Mouse (Mus musculus) regulatory T cell (primary cell): ENCODE data around the gene Ifi27l2b.
"Not testable (repeated sequence)": the region's sequence is repeated elsewhere in the genome, so short reads cannot be mapped to it uniquely, and the experiment has no call there.

Experiments used
- in situ Hi-C: fragments of 300-600 bp; cut with MboI, MseI; formaldehyde crosslinking; loops from one replicate; pipeline ENCODE4 v1.15.1; 2025; ENCODE audit warnings: high pct_unique_total_duplicates

The Ifi27l2b gene

GRCm38 (mm10) chr12:103457140-103457539 lies at the start of gene Ifi27l2b:
Gene Ifi27l2b (minus strand): TSS chr12:103457223.
- in situ Hi-C loops: no loop called here

DNA sequence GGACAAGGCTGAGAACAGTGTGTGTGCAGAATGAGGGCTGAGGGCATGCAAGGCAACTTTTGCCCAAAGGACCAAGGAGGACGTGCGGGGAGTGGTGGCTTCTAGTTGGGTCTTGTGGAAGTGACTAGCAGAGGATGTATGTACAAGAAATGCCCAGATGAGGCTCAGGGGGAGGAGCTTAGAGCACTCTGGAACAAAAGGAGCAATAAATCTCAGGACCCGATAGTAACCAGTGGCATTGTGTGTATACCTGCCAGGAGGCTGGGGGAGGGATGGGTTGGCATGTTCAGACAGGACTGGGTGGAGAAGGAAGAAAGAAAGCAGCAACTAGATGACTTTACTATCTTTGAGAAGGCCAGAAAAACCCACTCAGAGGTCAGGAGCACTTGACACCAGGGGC lies 47.4 kb upstream of the Ifi27l2b start:
- in situ Hi-C loops: no loop called here

GRCm38 (mm10) chr12:103503300-103503699 lies 46.3 kb upstream of the Ifi27l2b start:
- in situ Hi-C loops: no loop called here

DNA sequence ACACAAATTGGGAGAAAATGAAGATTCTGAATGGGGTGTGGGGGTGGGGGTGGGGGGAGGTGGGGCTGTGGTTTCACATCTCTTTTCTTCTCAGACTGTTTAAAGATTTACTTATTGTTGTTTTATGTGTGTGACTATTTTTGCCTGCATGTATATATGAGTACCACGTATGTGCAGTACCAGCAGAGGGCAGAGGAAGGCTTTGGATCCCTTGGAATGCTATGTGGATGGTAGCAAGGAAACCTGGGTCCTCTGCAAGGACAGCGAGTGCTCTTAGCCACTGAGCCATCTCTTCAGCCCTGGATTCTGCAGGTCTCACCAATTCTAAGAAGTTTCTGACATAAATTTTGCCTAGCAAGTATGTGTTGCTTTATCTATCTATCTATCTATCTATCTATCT lies 42.2 kb upstream of the Ifi27l2b start:
- in situ Hi-C loops: loop anchor here (10.0 kb wide), 1 partner anchor 354 kb away; no protein-coding TSS in a partner anchor

- in situ Hi-C loops: loop anchor here (10.0 kb wide), 1 partner anchor 354 kb away; no protein-coding TSS in a partner anchor
Observed at GRCm38 (mm10) chr12:103498768-103499167, 41.7 kb upstream of the Ifi27l2b start.

DNA sequence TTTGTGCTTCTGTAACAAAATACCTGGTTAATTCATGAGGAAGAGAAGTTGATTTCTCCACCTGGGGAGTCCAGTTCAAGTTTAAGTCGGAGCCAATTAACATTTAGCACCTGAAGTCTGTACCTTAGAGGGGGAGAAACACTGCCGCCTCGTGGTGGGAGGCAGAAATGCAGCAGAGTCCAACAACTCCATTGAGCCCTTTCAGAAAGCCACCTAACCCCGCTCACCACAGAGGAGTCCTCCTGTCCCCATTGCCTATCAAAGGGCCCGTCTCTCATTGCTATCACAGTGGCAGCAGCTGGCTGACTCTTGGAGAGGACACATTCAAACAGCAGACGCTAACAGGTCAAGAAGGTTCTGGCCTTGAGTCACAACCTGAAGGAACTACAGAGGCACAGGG lies 37.5 kb upstream of the Ifi27l2b start:
- in situ Hi-C loops: loop anchor here (5.0 to 10.0 kb wide), 2 partner anchors 67 to 350 kb away; partner anchors contain the start of gene Ddx24

- in situ Hi-C loops: loop anchor here (5.0 to 10.0 kb wide), 2 partner anchors 65 to 348 kb away; partner anchors contain the start of gene Ddx24
Observed at GRCm38 (mm10) chr12:103492767-103493166, 35.7 kb upstream of the Ifi27l2b start.

GRCm38 (mm10) chr12:103491091-103491730 lies 34.2 kb upstream of the Ifi27l2b start:
- in situ Hi-C loops: loop anchor here (5.0 to 10.0 kb wide), 2 partner anchors 64 to 346 kb away; partner anchors contain the start of gene Ddx24

DNA sequence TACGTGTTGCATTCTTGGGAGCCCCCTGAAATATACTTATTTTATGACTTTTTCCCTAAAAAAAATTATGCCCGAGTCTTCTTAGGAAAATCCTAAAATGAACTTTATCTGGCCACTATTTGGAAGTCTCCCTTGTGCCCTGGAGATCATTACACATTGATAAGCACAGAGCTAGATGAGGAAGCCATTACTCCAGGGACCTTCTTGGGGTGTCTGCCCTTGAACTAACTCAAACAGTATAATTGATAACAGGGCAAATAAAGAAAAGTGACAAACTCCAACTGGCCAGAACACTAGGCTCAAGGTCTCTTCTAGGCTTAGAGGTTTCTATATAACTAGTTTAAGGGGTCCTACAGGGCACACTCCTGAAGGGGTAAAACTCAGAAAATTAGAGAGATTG lies 30.7 kb upstream of the Ifi27l2b start:
- in situ Hi-C loops: no loop called here

- in situ Hi-C loops: no loop called here
Observed at GRCm38 (mm10) chr12:103487276-103487675, 30.3 kb upstream of the Ifi27l2b start.

GRCm38 (mm10) chr12:103486726-103487125 lies 29.7 kb upstream of the Ifi27l2b start:
- in situ Hi-C loops: no loop called here

DNA sequence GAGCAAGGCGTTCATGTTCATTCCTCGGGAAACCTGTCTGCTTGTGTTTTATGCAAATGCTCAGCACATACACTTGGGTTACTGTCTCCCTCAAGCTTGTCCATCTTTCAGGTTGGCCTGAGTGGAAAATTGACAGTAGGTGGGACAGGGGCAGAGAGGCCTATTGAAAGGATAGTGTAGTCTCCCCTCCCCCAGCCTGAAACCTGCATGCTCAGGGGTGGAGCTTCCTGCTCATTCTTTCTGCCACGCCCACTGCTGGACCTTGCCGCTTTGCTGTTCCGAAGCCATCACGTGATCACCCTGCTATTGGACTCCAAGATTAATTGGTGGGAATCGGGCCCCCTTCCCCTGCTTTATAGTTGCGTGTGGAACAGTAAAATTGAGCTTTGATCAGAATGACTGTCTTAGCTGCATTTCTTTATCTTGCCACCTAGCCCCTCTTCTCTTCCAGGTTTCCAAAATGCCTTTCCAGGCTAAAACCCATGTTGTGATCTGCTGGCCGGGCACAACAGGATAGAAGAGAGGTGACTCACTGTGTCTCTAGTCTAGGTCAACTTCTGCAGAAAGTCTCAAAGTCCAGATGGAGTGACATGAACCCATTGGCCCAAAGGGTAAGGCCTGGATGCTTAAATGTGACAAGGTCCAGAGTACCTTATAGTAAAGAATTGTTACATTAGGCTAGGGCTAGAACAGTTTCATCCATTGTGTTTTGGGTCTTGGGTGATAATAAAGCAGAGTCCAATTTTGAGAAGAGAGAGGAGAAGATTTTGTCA lies 27.4 kb upstream of the Ifi27l2b start:
- in situ Hi-C loops: not testable (repeated sequence)

DNA sequence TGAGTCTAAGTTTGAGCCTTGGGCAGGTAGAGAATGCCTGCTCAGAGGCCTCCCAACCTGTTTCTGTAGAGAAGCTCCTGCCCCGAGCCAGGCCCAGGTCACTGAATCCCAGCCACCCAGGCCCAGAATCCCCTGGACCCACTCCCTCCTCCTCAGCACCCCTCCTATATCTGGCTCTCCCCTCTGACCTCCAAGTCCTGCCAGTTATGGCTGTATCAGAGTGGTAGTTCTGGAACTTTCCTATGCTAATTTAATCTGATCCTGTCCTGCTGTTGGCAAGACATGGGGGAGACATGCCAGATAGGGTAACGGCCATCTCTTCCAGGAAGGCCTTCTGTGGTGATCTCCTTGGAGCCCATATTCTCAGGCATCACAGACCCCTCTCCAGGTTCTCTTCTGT lies 25.8 kb upstream of the Ifi27l2b start:
- in situ Hi-C loops: no loop called here

DNA sequence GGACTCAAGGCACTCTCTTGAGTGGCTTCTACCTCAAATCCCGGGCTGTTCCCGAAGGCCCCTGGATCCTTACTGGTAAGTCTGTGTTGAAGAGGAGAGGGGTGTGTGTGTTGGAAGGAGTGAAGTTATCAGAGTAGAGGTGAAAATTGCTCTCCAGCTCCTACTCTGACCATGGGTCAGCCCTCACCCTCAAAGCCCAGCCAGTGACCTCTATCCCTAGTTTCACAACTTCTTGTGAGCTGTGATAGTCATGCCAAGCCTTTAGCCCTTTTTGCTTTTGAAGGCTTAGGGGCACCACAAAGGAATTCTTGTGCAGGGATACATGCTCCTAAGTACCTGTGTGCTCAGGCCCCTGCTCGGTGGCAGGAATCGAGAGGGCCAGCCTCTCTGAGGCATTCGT lies 24.6 kb upstream of the Ifi27l2b start:
- in situ Hi-C loops: no loop called here

- in situ Hi-C loops: no loop called here
Observed at GRCm38 (mm10) chr12:103477461-103478015, 20.5 kb upstream of the Ifi27l2b start.

DNA sequence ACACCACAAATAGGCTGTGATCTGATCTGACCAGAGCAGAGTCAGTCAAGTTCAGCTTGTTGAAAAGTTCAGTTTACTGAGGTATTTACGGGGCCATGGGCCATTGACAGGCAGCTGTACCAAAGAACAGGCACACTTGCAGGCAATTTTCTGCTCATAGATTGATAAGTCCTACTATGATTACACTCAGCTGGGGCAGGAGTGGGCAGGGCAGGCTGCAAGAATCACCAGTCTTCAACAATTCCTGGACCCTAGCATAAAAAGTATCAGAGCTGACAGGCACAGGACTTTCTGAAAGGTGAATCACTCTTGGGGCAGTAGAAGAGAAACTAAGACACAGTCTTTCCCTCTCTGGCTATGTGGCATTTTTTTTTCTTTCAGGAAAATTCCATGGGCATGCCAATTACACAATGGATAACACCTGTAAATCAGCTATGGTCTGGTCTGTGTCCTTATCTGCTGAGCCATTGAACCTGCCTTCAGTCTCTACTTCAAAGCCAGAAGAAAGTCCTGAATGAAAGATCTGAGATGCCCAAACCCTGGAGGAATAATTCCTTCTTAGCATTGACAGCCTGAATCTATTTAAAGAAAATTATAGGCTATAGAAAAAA lies 19.9 kb upstream of the Ifi27l2b start:
- in situ Hi-C loops: no loop called here

DNA sequence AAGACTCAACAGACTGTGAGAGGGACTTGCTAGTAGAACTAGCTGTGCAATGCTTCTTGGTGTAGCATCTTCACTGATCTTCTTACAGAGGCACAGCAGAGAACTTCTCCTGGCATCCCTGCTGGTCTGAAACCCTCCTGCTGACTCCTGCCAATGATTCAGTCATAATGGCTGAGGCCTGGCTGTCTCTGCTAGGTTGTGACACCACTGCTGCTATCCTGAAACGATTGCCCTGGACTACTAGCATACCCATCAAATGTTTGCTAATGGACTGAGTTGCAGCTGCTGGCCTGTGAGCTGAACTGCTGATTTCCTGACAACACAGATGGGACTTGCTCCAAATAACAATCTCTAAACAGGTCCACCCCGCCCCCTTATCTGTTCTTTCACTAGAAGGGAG lies 17.5 kb upstream of the Ifi27l2b start:
- in situ Hi-C loops: no loop called here

- in situ Hi-C loops: not testable (repeated sequence)
Observed at GRCm38 (mm10) chr12:103456727-103457126, 296 bp downstream of the Ifi27l2b start.

GRCm38 (mm10) chr12:103453361-103453760 lies 3.7 kb downstream of the Ifi27l2b start:
- in situ Hi-C loops: no loop called here

DNA sequence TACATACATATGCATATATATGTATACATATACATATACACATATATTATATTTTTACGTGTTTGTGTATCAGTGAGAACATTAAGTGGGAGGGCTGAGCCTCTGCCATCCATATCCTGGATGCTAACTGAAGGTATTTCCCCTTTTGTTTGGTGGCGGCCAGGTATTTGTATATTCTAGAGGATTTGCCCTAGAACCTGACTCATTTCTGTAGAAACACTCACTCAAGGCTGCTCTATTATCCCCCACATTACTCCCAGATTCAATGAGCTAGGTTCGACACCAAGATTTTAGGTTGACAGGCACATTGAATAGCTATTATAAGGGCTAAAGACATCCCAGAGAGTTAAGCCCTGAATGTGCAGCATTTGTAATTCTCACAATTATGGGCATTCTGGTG lies 12.0 kb downstream of the Ifi27l2b start:
- in situ Hi-C loops: loop anchor here (25.0 kb wide), 1 partner anchor 1567 kb away; the partner anchor contains the start of gene Syne3

- in situ Hi-C loops: loop anchor here (25.0 kb wide), 1 partner anchor 1568 kb away; the partner anchor contains the start of gene Syne3
Observed at GRCm38 (mm10) chr12:103444261-103444660, 12.8 kb downstream of the Ifi27l2b start.

GRCm38 (mm10) chr12:103443524-103443923 lies 13.5 kb downstream of the Ifi27l2b start, which contains the start of gene Ifi27l2a:
Gene Ifi27l2a (minus strand): TSS chr12:103443680.
- in situ Hi-C loops: loop anchor here (25.0 kb wide), 1 partner anchor 1569 kb away; the partner anchor contains the start of gene Syne3
